Mouse (Mus musculus): ENCODE measurements around the gene Cacng7.

- TF ChIP-seq POLR2A (IDR thresholded peaks at IDR 0.05; ENCODE audit: insufficient read depth, low read depth, low read length) = no peak
- no peak for TF ChIP-seq CTCF (IDR thresholded peaks at IDR 0.05)
These were observed 49.5 kb upstream of the Cacng7 start for GRCm38 (mm10) chr7:3283081-3283875.

All from heart, adult 2 months (tissue).